Mouse (Mus musculus) midbrain, embryonic 15.5 days (tissue): Measurements from ENCODE around the gene Olfr1185-ps1. TPM values are rescaled to one million over a fixed set of nuclear protein-coding genes. Genes with fewer than 3 reads are reported as not detected.
"Not testable (repeated sequence)": the region's sequence is repeated elsewhere in the genome, so short reads cannot be mapped to it uniquely, and the experiment has no call there.

ENCODE experiments used
- ATAC-seq: fragments of 200-750 bp; cut with Nextera tagmentation; replicated peaks from 2 replicates; pipeline ENCODE4 v1.8.0; 2017; ENCODE audit warnings: moderate TSS enrichment
- H3K27ac ChIP-seq: fragments of 300-500 bp; sonication (generic); 2 replicates; pipeline ENCODE4 v1.5.1; 2015; ENCODE audit warnings: mild to moderate bottlenecking, inconsistent platforms
- H3K27me3 ChIP-seq: fragments of 300-500 bp; sonication (generic); replicated peaks from 2 replicates; pipeline ENCODE4 v1.6.1; 2015; ENCODE audit warnings: inconsistent platforms
- H3K36me3 ChIP-seq: fragments of 300-500 bp; sonication (generic); replicated peaks from 2 replicates; pipeline ENCODE4 v1.6.1; 2015; ENCODE audit warnings: inconsistent platforms
- H3K4me1 ChIP-seq: fragments of 300-500 bp; sonication (generic); 2 replicates; pipeline ENCODE4 v1.6.1; 2015; ENCODE audit warnings: inconsistent platforms
- H3K4me2 ChIP-seq: fragments of 300-500 bp; sonication (generic); 2 replicates; pipeline ENCODE4 v1.6.1; 2015; ENCODE audit warnings: inconsistent platforms, mild to moderate bottlenecking, moderate library complexity
- H3K4me3 ChIP-seq: fragments of 300-500 bp; sonication (generic); 2 replicates; pipeline ENCODE4 v1.5.1; 2015; ENCODE audit warnings: mild to moderate bottlenecking, inconsistent platforms
- H3K9ac ChIP-seq: fragments of 300-500 bp; sonication (generic); 2 replicates; pipeline ENCODE4 v1.6.1; 2015; ENCODE audit warnings: mild to moderate bottlenecking, inconsistent platforms
- H3K9me3 ChIP-seq: fragments of 300-500 bp; sonication (generic); 2 replicates; pipeline ENCODE4 v1.6.1; 2016; ENCODE audit warnings: inconsistent platforms
- WGBS: fragments of 180-500 bp; shearing (Covaris S2); methylation state at CpG from one replicate; pipeline ENCODE4 v1.1.7; 2015; ENCODE audit warnings: mixed read lengths; 5-methylcytosine and 5-hydroxymethylcytosine counted together
- polyA plus RNA-seq: library from polyadenylated mRNA; unstranded; fragments of >200 nt; fragmentation: Nextera tagmentation; extraction: Ambion mirVana; gene quantifications from 2 replicates; pipeline ENCODE4 v1.2.1, GENCODE M21; 2015

Gene Olfr1185-ps1
- polyA plus RNA-seq = not detected in 2 replicates

DNA sequence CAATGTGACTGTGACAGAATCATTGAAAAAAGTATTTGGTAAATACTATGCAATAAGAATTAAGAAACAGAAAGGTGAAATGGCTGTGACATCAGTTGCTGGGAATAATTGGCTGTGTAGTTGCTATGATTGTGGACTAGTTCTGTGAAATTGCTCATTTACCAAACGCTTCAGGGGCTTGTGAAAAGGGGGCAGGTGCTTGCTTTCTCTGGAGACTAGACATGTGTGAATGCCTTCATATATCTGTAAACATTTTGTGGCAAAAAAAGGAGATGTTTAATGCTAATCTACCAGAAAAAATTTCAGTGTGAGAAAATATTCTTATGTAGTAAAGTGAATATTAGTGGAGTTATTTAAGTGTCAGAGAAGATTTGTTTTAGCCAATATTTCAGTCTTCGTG is at the start of gene Olfr1185-ps1:
Gene Olfr1185-ps1, plus strand, starts transcription at position 301 of the 400 bp plus-strand sequence.
- Histone ChIP-seq H3K9ac (no peak within 1 kb of the TSS), H3K4me2 (no peak within 1 kb of the TSS), H3K27me3 (no peaks in the 10 kb centered on the region), H3K4me1 (no peaks in the 10 kb centered on the region), H3K36me3 (no peaks in the 10 kb centered on the region), H3K27ac (no peak within 1 kb of the TSS), H3K9me3 (no peaks in the 10 kb centered on the region), H3K4me3 (no peak within 1 kb of the TSS)
- WGBS = 78% methylated on average over 2 of the region's 2 CpGs
- no peak for ATAC-seq

- 91% methylated on average over 1 of the region's 1 CpGs for WGBS
- H3K4me3 ChIP-seq = no peak within 1 kb of the TSS
Observed at GRCm38 (mm10) chr2:88449031-88449430, 44.1 kb upstream of the Olfr1185-ps1 start, which contains the start of gene Gm13757. TSS of gene Gm13757 (minus strand) at chr2:88449131.

DNA sequence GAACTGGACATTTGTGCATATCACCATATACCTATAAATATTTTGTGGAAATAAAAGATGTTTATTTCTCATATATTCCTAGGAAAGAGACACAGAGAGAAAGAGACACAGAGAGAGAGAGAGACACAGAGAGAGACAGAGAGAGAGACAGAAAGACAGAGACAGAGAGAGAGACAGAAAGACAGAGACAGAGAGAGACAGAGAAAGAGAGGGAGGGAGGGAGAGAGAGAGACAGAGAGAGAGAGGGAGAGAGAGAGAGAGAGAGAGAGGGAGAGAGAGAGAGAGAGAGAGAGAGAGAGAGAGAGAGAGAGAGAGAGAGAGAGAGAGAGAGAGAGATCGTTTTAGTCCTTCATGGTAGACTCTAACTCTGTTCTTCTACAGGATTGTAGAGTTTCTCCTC is 38.6 kb upstream of the Olfr1185-ps1 start, which contains the start of gene Olfr1183:
Gene Olfr1183, plus strand, starts transcription at position 301 of the 400 bp plus-strand sequence.
- not testable (repeated sequence) for ATAC-seq, H3K36me3 ChIP-seq, H3K4me1 ChIP-seq, H3K27me3 ChIP-seq, H3K9ac ChIP-seq, H3K4me3 ChIP-seq, H3K4me2 ChIP-seq, H3K9me3 ChIP-seq, H3K27ac ChIP-seq
- WGBS = 86% methylated on average over 1 of the region's 1 CpGs

More at GRCm38 (mm10) chr2:88449031-88449430, 44.1 kb upstream of the Olfr1185-ps1 start, which contains the start of gene Gm13757:
- no peak for ATAC-seq
- H3K27ac ChIP-seq = no peak within 1 kb of the TSS
- no peak within 1 kb of the TSS for H3K4me2 ChIP-seq
- H3K4me1 ChIP-seq = no peaks in the 10 kb centered on the region
- no peaks in the 10 kb centered on the region for H3K9me3 ChIP-seq
- H3K27me3 ChIP-seq = no peaks in the 10 kb centered on the region
- H3K36me3 ChIP-seq = no peaks in the 10 kb centered on the region
- H3K9ac ChIP-seq = no peak within 1 kb of the TSS

GRCm38 (mm10) chr2:88483298-88483697 is 9.8 kb upstream of the Olfr1185-ps1 start, which contains the start of gene Olfr1184:
TSS of gene Olfr1184 (plus strand) at chr2:88483598.
- Histone ChIP-seq H3K9me3 (no peaks in the 10 kb centered on the region), H3K9ac (no peak within 1 kb of the TSS), H3K4me2 (no peak within 1 kb of the TSS), H3K4me3 (no peak within 1 kb of the TSS), H3K36me3 (no peaks in the 10 kb centered on the region), H3K4me1 (no peaks in the 10 kb centered on the region), H3K27ac (no peak within 1 kb of the TSS), H3K27me3 (no peaks in the 10 kb centered on the region)
- WGBS = 89% methylated on average over 2 of the region's 2 CpGs
- ATAC-seq = no peak

DNA sequence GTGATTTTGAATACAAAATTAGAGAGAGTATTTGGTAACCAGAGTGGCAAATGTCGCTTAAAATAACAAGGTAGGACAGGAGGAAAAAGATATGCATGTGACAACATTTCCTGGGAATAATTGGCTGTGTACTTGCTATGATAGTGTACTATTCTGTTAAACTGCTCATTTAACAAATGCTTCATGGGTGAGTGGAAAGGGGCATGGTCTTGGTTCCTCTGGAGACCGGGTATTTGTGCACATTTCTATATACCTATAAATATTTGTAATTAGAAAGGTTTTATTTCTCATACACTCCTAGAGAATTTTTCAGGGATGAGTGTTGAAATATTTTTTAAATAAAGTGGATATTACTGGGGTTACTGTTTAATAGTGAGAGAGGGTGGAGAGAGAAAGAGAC is 25.1 kb downstream of the Olfr1185-ps1 start, which contains the start of gene Olfr1186:
Gene Olfr1186, plus strand, starts transcription at position 301 of the 400 bp plus-strand sequence.
- Histone ChIP-seq H3K36me3 (no peaks in the 10 kb centered on the region), H3K27ac (no peak within 1 kb of the TSS), H3K9me3 (no peaks in the 10 kb centered on the region), H3K4me3 (no peak within 1 kb of the TSS), H3K27me3 (no peaks in the 10 kb centered on the region), H3K4me2 (no peak within 1 kb of the TSS), H3K4me1 (no peaks in the 10 kb centered on the region), H3K9ac (no peak within 1 kb of the TSS)
- ATAC-seq = no peak
- WGBS = 85% methylated on average over 2 of the region's 2 CpGs

GRCm38 (mm10) chr2:88525720-88526119 is 32.6 kb downstream of the Olfr1185-ps1 start:
- 78% methylated on average over 3 of the region's 3 CpGs for WGBS
- Histone ChIP-seq H3K4me2 (no peak overlapping the region), H3K27me3 (no peaks in the 10 kb centered on the region), H3K9ac (no peak overlapping the region), H3K4me1 (no peaks in the 10 kb centered on the region), H3K36me3 (no peaks in the 10 kb centered on the region), H3K27ac (no peak overlapping the region), H3K9me3 (no peaks in the 10 kb centered on the region), H3K4me3 (no peak overlapping the region)
- ATAC-seq = no peak

Other genes with a start within 250 kb of the Olfr1185-ps1 start
- gene Olfr1173, start 213.4 kb upstream of the Olfr1185-ps1 start, polyA plus RNA-seq = not detected in 2 replicates
- not detected in 2 replicates for gene Olfr1174-ps, start 178.2 kb upstream of the Olfr1185-ps1 start, polyA plus RNA-seq
- not detected in 2 replicates for gene Olfr1175-ps, start 166.1 kb upstream of the Olfr1185-ps1 start, polyA plus RNA-seq
- not detected in 2 replicates for gene Olfr1176, start 156.6 kb upstream of the Olfr1185-ps1 start, polyA plus RNA-seq
- not detected in 2 replicates for gene Olfr1177-ps, start 146.8 kb upstream of the Olfr1185-ps1 start, polyA plus RNA-seq
- not detected in 2 replicates for gene Olfr1178, start 106.3 kb upstream of the Olfr1185-ps1 start, polyA plus RNA-seq
- not detected in 2 replicates for gene Olfr1179, start 86.9 kb upstream of the Olfr1185-ps1 start, polyA plus RNA-seq
- gene Olfr1180, start 74.2 kb upstream of the Olfr1185-ps1 start, polyA plus RNA-seq = not detected in 2 replicates
- not detected in 2 replicates for gene Olfr1181, start 67.1 kb upstream of the Olfr1185-ps1 start, polyA plus RNA-seq
- not detected in 2 replicates for gene Gm13757, start 44.2 kb upstream of the Olfr1185-ps1 start, polyA plus RNA-seq
- not detected in 2 replicates for gene Olfr1183, start 38.5 kb upstream of the Olfr1185-ps1 start, polyA plus RNA-seq
- not detected in 2 replicates for gene Olfr1184, start 9.7 kb upstream of the Olfr1185-ps1 start, polyA plus RNA-seq
- not detected in 2 replicates for gene Olfr1186, start 25.2 kb downstream of the Olfr1185-ps1 start, polyA plus RNA-seq
- not detected in 2 replicates for gene Olfr1188, start 63.6 kb downstream of the Olfr1185-ps1 start, polyA plus RNA-seq
- not detected in 2 replicates for gene Olfr1189, start 93.1 kb downstream of the Olfr1185-ps1 start, polyA plus RNA-seq
- gene Olfr1191-ps1, start 147.2 kb downstream of the Olfr1185-ps1 start, polyA plus RNA-seq = not detected in 2 replicates
- gene Olfr1192-ps1, start 155.2 kb downstream of the Olfr1185-ps1 start, polyA plus RNA-seq = not detected in 2 replicates
- gene Olfr1193, start 182.3 kb downstream of the Olfr1185-ps1 start, polyA plus RNA-seq = not detected in 2 replicates
- not detected in 2 replicates for gene Olfr1195, start 195.9 kb downstream of the Olfr1185-ps1 start, polyA plus RNA-seq
- not detected in 2 replicates for gene Olfr1196, start 211.3 kb downstream of the Olfr1185-ps1 start, polyA plus RNA-seq
- not detected in 2 replicates for gene Olfr1197, start 239.0 kb downstream of the Olfr1185-ps1 start, polyA plus RNA-seq